Mouse (Mus musculus) heart, embryonic 11.5 days (tissue): Measurements from ENCODE around the gene Gm37240. TPM values are rescaled to one million over a fixed set of nuclear protein-coding genes. Genes with fewer than 3 reads are reported as not detected.

Source experiments
- ATAC-seq: fragments of 200-750 bp; cut with Nextera tagmentation; replicated peaks from 2 replicates; pipeline ENCODE4 v1.8.0; 2017; ENCODE audit warnings: moderate library complexity; ENCODE audit not compliant: insufficient number of reproducible peaks, low FRiP score, low TSS enrichment
- H3K27ac ChIP-seq: fragments of 300-500 bp; sonication (generic); 2 replicates; pipeline ENCODE4 v1.5.1; 2014; ENCODE audit warnings: mild to moderate bottlenecking, low read depth, low read length
- H3K27me3 ChIP-seq: fragments of 300-500 bp; sonication (generic); 2 replicates; pipeline ENCODE4 v1.6.1; 2014; ENCODE audit warnings: mild to moderate bottlenecking, low read length, mixed read lengths; ENCODE audit not compliant: control insufficient read depth, insufficient read depth
- H3K36me3 ChIP-seq: fragments of 300-500 bp; sonication (generic); 2 replicates; pipeline ENCODE4 v1.6.1; 2014; ENCODE audit warnings: mild to moderate bottlenecking, low read length, moderate library complexity, mixed read lengths; ENCODE audit not compliant: control insufficient read depth, insufficient read depth
- H3K4me1 ChIP-seq: fragments of 300-500 bp; sonication (generic); 2 replicates; pipeline ENCODE4 v1.6.1; 2014; ENCODE audit warnings: low read length; ENCODE audit not compliant: control insufficient read depth, insufficient read depth
- H3K4me2 ChIP-seq: fragments of 300-500 bp; sonication (generic); 2 replicates; pipeline ENCODE4 v1.6.1; 2014; ENCODE audit warnings: mild to moderate bottlenecking, moderate library complexity
- H3K4me3 ChIP-seq: fragments of 300-500 bp; sonication (generic); 2 replicates; pipeline ENCODE4 v1.5.1; 2014; ENCODE audit warnings: low read depth, low read length
- H3K9ac ChIP-seq: fragments of 300-500 bp; sonication (generic); 2 replicates; pipeline ENCODE4 v1.6.1; 2014; ENCODE audit warnings: mild to moderate bottlenecking, low read depth, low read length, moderate library complexity
- H3K9me3 ChIP-seq: fragments of 300-500 bp; sonication (generic); replicated peaks from 2 replicates; pipeline ENCODE4 v1.6.1; 2016; ENCODE audit warnings: low read length; ENCODE audit not compliant: control insufficient read depth
- WGBS: fragments of 180-500 bp; shearing (Covaris S2); extraction: QIAGEN DNeasy Blood & Tissue Kit; methylation state at CpG from one replicate; pipeline ENCODE4 v1.1.7; 2014; ENCODE audit not compliant: insufficient replicate concordance; 5-methylcytosine and 5-hydroxymethylcytosine counted together
- polyA plus RNA-seq: library from polyadenylated mRNA; unstranded; fragments of >200 nt; fragmentation: Nextera tagmentation; extraction: Ambion mirVana; gene quantifications from 2 replicates; pipeline ENCODE4 v1.2.1, GENCODE M21; 2014

Gm37240 gene
- polyA plus RNA-seq, 1 experiment from 2014 or later = 4.5 TPM

DNA sequence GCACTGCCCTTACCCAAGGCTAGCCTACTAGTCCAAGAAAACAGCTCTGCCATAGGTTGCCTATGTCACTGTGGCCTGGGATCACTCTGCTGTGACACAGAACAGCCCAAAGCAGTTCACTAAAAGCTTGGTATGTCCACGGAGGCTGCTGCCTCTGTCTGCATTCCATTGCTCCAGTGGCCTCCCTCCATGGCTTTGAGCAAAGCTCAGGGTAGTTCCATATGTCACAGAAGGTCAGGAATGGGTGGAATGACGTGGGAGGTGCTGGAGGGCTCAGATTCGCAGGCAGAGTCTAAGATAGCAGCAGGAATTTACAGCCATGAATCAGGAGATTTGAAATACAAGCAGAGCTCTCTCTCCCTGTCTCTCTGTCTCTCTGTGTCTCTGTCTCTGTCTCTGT, 514.3 kb downstream of the Gm37240 start:
- Histone ChIP-seq H3K36me3 (no peaks in the 10 kb centered on the region), H3K9ac (no peak overlapping the region), H3K4me1 (peaks cover 17% of the 10 kb centered on the region), H3K4me3 (no peak overlapping the region), H3K4me2 (no peak overlapping the region), H3K27ac (peak overlapping the region; percentile 54), H3K9me3 (no peaks in the 10 kb centered on the region), H3K27me3 (no peaks in the 10 kb centered on the region)
- 0 out of 2 replicates have a peak, but pooled peaks have one; percentile 46 for ATAC-seq
- WGBS = 6% methylated on average over 3 of the region's 3 CpGs

DNA sequence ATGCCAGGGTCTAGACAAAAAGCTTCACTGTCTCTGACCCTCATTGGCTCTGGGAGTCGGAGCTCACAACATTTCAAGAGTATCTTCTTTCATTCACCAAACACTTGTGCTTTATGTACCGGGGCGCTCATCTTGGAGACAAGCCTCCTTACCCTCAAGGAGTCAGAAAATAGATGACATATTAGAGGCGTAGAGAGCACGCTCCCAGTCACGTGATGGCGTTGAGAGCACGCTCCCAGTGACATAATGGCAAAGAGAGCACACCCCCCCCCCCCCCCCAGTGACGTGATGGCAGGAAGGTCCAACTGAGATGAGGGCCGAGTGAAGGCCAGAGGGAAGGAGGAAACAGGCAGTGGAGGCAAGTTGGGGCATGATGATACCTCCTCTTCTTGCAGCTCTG, 517.5 kb downstream of the Gm37240 start:
- 73% methylated on average over 8 of the region's 10 CpGs for WGBS
- H3K9ac ChIP-seq = no peak overlapping the region
- H3K36me3 ChIP-seq = no peaks in the 10 kb centered on the region
- H3K27me3 ChIP-seq = no peaks in the 10 kb centered on the region
- H3K9me3 ChIP-seq = no peaks in the 10 kb centered on the region
- no peak overlapping the region for H3K4me2 ChIP-seq
- H3K4me3 ChIP-seq = no peak overlapping the region
- peaks cover 15% of the 10 kb centered on the region for H3K4me1 ChIP-seq
- no peak overlapping the region for H3K27ac ChIP-seq
- no peak for ATAC-seq

DNA sequence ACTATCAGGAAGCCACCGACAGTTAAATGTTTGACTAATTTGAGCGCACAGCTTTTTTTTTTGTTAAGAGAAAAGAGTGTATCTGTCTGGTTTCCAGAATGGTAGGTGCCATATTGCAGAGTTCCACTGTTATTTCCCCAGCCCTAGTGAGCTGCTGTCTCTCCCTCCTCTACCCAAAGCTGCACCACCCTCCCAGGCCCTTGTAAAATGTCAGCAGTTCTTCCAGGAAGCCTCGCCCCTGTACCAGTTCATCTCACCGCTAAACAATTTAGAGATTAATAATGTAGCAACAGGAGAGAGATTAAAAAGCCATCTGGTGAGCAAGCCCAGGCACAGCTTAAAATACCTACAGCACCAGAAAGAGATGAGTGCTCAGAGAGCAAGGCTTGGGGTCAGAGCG, 518.2 kb downstream of the Gm37240 start:
- 43% methylated on average over 5 of the region's 5 CpGs for WGBS
- H3K27ac ChIP-seq = peak overlapping the region; percentile 35; the same call in 1 of the 2 replicates
- H3K9me3 ChIP-seq = no peaks in the 10 kb centered on the region
- H3K4me1 ChIP-seq = peaks cover 15% of the 10 kb centered on the region
- H3K4me3 ChIP-seq = no peak overlapping the region
- H3K4me2 ChIP-seq = no peak overlapping the region
- H3K36me3 ChIP-seq = no peaks in the 10 kb centered on the region
- H3K27me3 ChIP-seq = no peaks in the 10 kb centered on the region
- H3K9ac ChIP-seq = no peak overlapping the region
- no peak for ATAC-seq

DNA sequence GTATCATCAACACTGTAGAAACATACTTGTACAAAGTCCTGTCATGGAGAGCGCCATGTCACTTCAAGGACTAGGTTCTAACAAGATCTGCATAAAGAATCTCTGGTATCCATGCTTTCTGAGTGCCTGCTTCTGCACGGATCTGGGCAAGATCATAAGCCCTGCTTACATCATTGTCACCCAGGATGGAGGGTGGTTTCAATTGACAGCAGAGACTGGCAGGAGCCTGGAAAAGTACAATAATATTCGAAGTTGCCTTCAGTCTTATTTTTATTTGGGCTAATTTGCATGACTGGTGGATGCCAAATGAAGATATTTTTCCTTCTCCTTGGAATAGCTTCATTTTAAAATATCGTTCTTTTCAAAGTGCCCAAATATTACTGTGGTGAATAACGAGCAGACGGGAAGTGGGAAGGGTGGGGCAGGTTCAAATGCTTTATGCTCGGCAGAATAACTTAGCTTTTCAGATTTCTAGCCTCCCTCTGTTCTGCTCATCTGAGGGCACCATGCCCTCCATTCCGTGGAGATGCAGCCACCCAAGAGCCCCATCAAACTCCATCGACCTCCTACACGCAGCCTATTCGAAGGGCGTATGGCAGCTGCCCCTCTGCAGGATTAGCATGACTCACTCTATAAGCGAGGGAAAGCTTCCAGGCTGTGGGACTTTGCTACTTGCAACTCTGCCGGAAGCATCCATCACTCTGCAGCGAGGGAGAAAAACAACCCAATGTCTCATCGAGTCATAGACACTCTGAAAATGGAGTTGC, 518.8 kb downstream of the Gm37240 start:
- H3K4me3 ChIP-seq = no peak overlapping the region
- H3K27me3 ChIP-seq = no peaks in the 10 kb centered on the region
- no peak overlapping the region for H3K9ac ChIP-seq
- peak overlapping the region; percentile 35; the same call in 1 of the 2 replicates for H3K27ac ChIP-seq
- H3K4me2 ChIP-seq = no peak overlapping the region
- ATAC-seq = no peak
- H3K9me3 ChIP-seq = no peaks in the 10 kb centered on the region
- peaks cover 15% of the 10 kb centered on the region for H3K4me1 ChIP-seq
- WGBS = 69% methylated on average over 16 of the region's 16 CpGs
- no peaks in the 10 kb centered on the region for H3K36me3 ChIP-seq

DNA sequence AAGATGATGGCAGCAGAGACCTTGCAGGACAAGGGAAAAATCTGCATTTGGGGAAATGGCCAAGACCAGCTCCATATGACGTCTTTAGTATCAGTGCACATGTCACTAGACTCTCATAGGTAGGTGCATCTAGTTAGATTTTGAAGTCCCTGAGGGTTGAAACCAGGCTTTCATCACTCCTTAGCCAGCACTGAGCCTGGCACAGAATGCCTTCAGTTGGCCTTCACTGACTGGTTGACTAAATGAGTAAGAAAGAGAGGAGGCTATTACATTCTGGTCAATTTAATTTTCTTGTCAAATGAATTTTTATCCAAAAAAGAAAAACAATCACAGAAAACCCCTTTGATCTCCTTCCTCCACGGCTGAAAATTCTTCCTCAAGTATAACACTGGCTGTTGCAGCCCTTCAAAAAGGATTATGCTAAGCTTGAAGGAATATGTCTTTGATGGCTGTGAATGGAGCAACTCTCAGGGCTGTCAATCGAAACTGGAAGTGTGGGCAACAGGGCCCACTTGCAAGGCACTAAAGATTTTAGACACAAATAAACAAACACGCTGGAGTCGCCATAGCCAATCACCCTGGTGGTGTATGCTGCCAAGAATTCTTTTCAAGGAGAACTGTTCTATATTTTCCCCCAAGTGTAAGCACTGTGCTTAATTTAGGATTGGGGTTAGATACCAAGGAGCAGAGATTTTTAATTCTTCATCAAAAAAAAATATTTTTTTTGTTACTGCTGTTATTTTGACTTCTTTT, 522.6 kb downstream of the Gm37240 start:
- Histone ChIP-seq H3K4me1 (peaks cover 9% of the 10 kb centered on the region), H3K4me3 (no peak overlapping the region), H3K9me3 (no peaks in the 10 kb centered on the region), H3K27ac (no peak overlapping the region), H3K9ac (no peak overlapping the region), H3K27me3 (no peaks in the 10 kb centered on the region), H3K4me2 (no peak overlapping the region), H3K36me3 (no peaks in the 10 kb centered on the region)
- no peak for ATAC-seq
- 63% methylated on average over 5 of the region's 5 CpGs for WGBS

DNA sequence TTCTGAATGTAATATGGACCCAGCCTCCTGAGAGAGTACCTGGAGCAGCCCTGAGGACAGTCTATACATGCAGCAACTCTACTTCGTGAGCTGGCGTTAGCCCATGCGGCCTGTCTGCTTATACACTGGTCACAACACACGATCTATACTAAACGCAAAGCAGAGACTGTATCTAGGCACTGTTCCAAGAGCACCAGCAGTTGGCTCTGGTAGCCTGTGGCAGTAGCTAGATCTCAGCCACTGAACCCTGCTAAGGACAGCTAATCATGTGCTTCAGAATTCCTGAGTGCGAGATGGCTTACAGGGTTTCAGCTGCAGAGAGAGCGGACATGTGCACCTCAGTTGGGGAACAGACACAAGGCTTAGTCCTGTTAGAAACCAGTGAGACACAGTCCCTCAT, 524.4 kb downstream of the Gm37240 start:
- no peak for ATAC-seq

DNA sequence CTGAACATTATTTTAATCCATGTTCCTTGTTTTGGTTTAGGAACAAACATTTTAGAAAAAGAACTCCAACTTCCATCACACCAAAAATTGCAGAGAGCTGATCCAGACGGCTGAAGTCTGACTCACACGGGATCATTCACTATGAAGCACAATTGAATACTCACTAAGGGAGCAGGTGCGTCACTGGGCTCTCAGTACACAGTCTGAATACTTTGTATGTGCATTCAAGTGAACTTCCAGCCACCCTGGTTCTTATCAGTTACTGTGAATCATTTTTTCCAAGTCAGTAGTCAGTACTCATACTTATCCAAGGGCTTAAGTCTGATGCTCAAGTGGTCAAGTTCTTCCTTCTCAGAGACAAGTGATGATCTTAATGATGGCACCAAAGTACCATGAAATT, 530.9 kb downstream of the Gm37240 start:
- 85% methylated on average over 3 of the region's 3 CpGs for WGBS
- no peaks in the 10 kb centered on the region for H3K4me1 ChIP-seq
- no peak for ATAC-seq
- no peak overlapping the region for H3K9ac ChIP-seq
- H3K27ac ChIP-seq = no peak overlapping the region
- H3K27me3 ChIP-seq = no peaks in the 10 kb centered on the region
- H3K4me3 ChIP-seq = no peak overlapping the region
- H3K9me3 ChIP-seq = no peaks in the 10 kb centered on the region
- H3K36me3 ChIP-seq = no peaks in the 10 kb centered on the region
- H3K4me2 ChIP-seq = no peak overlapping the region

More for the DNA sequence above, 524.4 kb downstream of the Gm37240 start:
- H3K36me3 ChIP-seq = no peaks in the 10 kb centered on the region
- peak overlapping the region; percentile 7; the same call in 1 of the 2 replicates for H3K27ac ChIP-seq
- no peak overlapping the region for H3K9ac ChIP-seq
- no peaks in the 10 kb centered on the region for H3K9me3 ChIP-seq
- no peaks in the 10 kb centered on the region for H3K27me3 ChIP-seq
- no peaks in the 10 kb centered on the region for H3K4me1 ChIP-seq
- H3K4me2 ChIP-seq = no peak overlapping the region
- H3K4me3 ChIP-seq = no peak overlapping the region
- WGBS = 67% methylated on average over 7 of the region's 7 CpGs

DNA sequence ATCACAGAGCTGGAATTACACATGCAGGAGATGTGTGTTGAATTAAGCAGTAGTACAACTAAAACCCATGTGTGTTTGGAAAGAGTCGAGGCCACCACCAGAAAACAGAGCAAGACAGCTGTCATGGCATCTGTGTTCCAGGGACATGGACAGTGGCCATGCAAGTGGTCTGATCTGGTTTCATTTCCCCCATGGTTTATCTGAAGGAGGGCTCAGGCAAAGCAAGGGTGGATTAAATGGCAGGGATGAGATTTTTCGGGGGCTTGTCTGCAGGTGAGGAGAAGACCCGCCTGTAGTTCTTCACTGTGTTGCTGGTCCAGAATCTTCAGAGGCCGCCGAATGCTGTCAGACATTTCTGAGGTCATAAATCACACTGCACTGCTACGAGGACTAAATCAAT, 539.3 kb downstream of the Gm37240 start:
- no peaks in the 10 kb centered on the region for H3K36me3 ChIP-seq
- 70% methylated on average over 6 of the region's 6 CpGs for WGBS
- H3K27ac ChIP-seq = no peak overlapping the region
- no peak overlapping the region for H3K9ac ChIP-seq
- H3K27me3 ChIP-seq = no peaks in the 10 kb centered on the region
- H3K4me1 ChIP-seq = no peaks in the 10 kb centered on the region
- H3K4me3 ChIP-seq = no peak overlapping the region
- no peak overlapping the region for H3K4me2 ChIP-seq
- ATAC-seq = no peak
- H3K9me3 ChIP-seq = no peaks in the 10 kb centered on the region
